Mouse (Mus musculus) brain, embryonic 14.5 days (tissue): Measurements from ENCODE around the gene Gsto1. TPM values are rescaled to one million over a fixed set of nuclear protein-coding genes. Genes with fewer than 3 reads are reported as not detected.

Experiments used
- DNase-seq: peaks from one replicate; pipeline ENCODE4 v3.0.0-alpha.2; 2011; ENCODE audit warnings: low read depth
- CTCF ChIP-seq: fragments of 200-500 bp; IDR thresholded peaks from 2 replicates; pipeline ENCODE4 v1.5.1; 2012; ENCODE audit warnings: inconsistent platforms, mild to moderate bottlenecking, moderate library complexity, borderline replicate concordance; ENCODE audit not compliant: insufficient read depth, insufficient read length; ENCODE audit errors: extremely low read depth
- POLR2A ChIP-seq: fragments of 200-500 bp; IDR thresholded peaks from 2 replicates; pipeline ENCODE4 v1.6.1; 2012; ENCODE audit warnings: mild to moderate bottlenecking, inconsistent platforms, borderline replicate concordance; ENCODE audit not compliant: poor library complexity, insufficient read depth, insufficient read length, severe bottlenecking; ENCODE audit errors: extremely low read depth
- polyA plus RNA-seq: library from polyadenylated mRNA; depleted of rRNA; stranded (reverse); fragments of >200 nt; gene quantifications from 2 replicates; pipeline ENCODE4 v1.2.3, GENCODE M21; 2012

The Gsto1 gene
- polyA plus RNA-seq, 1 experiment: 64.8 TPM

- TF ChIP-seq POLR2A (peak; percentile 59; the same call in 1 of the 2 replicates), CTCF (peak; percentile 66)
- DNase-seq: peak; percentile 99
Measured at GRCm38 (mm10) chr19:47865353-47865947, 10.7 kb downstream of the Gsto1 start, which contains the start of gene Gsto2. Gsto2 (plus strand) TSS chr19:47865534.

- DNase-seq: no peak
- TF ChIP-seq CTCF (no peak), POLR2A (no peak)
Measured at GRCm38 (mm10) chr19:47867628-47868175, 12.9 kb downstream of the Gsto1 start.

- TF ChIP-seq CTCF (no peak), POLR2A (no peak)
- no peak for DNase-seq
Measured at GRCm38 (mm10) chr19:47868951-47869350, 14.2 kb downstream of the Gsto1 start.

GRCm38 (mm10) chr19:47869516-47869915 is 14.7 kb downstream of the Gsto1 start:
- DNase-seq: no peak
- TF ChIP-seq POLR2A: no peak
- TF ChIP-seq CTCF: no peak

GRCm38 (mm10) chr19:47870102-47870666 is 15.4 kb downstream of the Gsto1 start:
- TF ChIP-seq CTCF (no peak), POLR2A (no peak)

GRCm38 (mm10) chr19:47871515-47871914 is 16.7 kb downstream of the Gsto1 start:
- DNase-seq: no peak
- TF ChIP-seq CTCF (peak; percentile 51; the same call in 1 of the 2 replicates), POLR2A (no peak)

More at GRCm38 (mm10) chr19:47870102-47870666, 15.4 kb downstream of the Gsto1 start:
- no peak for DNase-seq

GRCm38 (mm10) chr19:47876252-47876651 is 21.5 kb downstream of the Gsto1 start:
- DNase-seq: no peak
- TF ChIP-seq CTCF: no peak
- TF ChIP-seq POLR2A: no peak

- TF ChIP-seq POLR2A: no peak
- TF ChIP-seq CTCF: no peak
- no peak for DNase-seq
Measured at GRCm38 (mm10) chr19:47881538-47881937, 26.8 kb downstream of the Gsto1 start.

- TF ChIP-seq CTCF (peak; percentile 100), POLR2A (no peak)
- DNase-seq: peak; percentile 92
Measured at GRCm38 (mm10) chr19:47882151-47882881, 27.5 kb downstream of the Gsto1 start.

GRCm38 (mm10) chr19:47882882-47883254 is 28.1 kb downstream of the Gsto1 start:
- no peak for DNase-seq
- no peak for TF ChIP-seq POLR2A
- no peak for TF ChIP-seq CTCF
